Mouse (Mus musculus): Measurements from ENCODE around the gene Vps25.
A peak's percentile ranks its signal among the peaks of the same experiment; 100 is the strongest.

The Vps25 gene

DNA sequence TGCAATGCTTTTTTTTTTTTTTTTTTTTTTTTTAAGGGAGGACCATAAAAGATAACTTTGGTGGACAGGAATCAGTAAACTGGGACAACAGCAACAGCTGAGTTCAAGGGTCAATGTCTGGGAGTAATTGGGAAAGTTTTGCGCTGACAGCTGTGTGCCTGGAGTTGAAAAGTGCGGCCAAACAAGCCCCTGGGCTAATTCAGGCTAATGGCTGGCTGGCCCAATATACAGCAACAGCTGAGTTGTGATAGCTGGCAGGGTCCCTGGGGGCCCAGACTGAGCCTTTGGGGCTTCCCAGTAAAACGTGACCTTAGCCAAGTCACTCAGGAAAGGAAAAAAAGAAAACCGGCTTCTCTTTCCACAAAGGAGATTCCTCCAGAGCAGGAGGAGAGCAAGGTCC is 8.4 kb upstream of the Vps25 start:
- DNase-seq (ENCODE audit: low spot score in 2 of 2), result no peak

DNA sequence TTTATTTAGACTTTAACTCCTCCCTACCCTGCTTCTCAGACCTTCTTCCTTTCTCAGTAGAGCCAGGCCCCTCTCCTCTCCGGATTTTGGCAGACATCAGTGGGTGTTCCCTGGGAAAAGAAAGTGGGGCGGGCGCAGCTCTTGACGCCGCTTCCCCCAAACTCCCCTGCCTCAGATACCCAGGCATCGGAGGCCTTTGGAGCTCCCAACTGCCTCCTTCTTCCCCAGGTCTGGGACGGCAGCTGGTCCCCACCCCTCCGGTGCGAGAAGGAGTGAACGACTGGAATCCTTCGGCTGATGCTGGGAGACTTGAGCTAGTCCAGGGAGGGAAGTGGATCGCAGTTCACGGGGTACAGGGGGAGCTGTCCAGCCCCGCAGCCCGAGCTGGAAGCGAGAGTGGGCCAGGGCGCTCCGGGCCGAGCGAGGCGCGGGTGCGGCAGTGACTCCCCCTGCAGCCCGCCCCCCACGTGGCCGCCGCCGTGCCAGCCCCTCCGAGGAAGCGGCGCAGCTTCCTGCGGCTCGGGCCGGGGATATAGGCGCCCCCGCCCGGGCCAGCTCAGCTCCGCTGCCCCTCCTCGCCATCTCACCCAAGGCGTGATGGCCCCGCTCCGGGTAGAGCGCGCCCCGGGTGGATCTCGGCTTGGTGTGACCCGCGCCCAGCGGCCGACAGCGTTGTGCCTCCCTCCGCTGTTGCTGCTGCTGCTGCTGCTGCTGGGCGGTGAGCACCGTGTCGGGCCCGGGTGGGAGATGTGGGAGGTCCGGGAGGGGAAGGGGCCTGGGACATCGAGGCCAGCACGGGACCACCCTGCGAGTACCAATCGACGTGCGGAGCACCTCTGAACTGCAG is 7.4 kb upstream of the Vps25 start, which contains the start of gene Ramp2:
Ramp2 (plus strand) TSS at position 174 of the 847 bp plus-strand sequence.
- peak in 1 of 2 experiments; percentile 44 for DNase-seq (ENCODE audit: low spot score in 2 of 2)

DNA sequence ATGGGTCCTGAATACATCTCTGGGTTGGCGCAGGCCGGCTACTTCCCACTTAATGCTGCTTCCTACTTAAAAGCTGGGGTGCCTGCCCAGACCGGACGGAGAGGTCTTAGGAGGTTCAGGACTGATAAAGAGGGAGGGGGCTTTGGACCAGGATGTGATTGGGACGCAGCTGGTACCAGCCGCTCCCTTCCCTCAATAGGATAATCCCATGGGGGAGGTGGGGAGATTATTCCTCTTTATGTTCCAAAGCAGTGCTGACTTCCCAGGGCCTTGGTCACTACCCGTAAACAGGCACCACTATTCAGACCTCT is 6.8 kb upstream of the Vps25 start:
- DNase-seq (ENCODE audit: low spot score in 2 of 2), result no peak

DNA sequence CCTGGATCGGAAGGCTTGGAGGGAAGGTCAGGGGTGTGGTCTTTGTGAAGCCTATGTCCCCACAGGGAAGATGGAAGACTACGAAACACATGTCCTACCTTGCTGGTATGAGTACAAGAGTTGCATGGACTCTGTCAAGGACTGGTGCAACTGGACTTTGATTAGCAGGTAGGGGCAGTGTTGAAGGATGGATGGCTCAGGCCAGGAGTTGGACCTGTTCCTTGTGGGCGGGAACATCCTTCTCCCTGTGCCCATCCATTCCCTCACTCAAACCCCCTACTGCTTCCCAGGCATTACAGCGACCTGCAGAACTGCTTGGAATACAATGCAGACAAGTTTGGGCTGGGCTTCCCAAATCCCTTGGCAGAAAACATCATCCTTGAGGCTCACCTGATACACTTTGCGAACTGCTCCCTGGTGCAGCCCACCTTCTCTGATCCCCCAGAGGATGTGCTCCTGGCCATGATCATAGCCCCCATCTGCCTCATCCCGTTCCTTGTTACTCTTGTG is 5.9 kb upstream of the Vps25 start:
- no peak for DNase-seq (ENCODE audit: low spot score in 2 of 2)

DNA sequence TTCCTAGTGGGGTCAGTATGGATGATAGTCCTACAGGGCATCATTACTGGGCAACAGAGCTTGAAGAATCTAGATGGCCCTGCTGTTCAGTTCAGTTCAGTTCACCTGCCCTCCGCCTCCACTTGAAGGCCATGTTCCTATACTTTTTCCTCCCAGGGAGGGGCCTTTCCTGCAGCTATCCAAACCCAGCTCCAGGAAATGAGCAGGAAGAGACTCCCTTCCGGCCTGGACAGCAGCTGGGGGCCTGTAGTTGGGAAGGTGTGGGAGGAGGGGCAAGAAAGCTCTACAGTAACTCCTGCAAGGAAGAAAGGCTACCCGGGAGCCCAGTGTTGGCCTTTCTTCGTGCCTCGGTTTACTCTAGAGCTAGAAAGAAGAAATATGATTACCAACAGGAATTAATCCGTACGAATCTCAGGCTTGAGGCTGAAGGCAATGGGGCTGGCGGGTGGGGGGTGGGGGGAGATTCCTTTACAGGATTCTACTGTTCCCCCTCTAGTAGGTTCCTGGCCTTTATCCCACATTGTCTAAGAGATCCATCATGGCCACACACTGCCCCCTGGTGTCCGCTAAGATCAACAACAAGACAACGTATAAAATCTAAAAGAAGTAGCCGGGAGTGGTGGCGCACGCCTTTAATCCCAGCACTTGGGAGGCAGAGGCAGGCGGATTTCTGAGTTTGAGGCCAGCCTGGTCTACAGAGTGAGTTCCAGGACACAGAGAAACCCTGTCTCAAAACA is 5.1 kb upstream of the Vps25 start:
- DNase-seq (ENCODE audit: low spot score in 2 of 2), result peak; percentile 50 to 77

DNA sequence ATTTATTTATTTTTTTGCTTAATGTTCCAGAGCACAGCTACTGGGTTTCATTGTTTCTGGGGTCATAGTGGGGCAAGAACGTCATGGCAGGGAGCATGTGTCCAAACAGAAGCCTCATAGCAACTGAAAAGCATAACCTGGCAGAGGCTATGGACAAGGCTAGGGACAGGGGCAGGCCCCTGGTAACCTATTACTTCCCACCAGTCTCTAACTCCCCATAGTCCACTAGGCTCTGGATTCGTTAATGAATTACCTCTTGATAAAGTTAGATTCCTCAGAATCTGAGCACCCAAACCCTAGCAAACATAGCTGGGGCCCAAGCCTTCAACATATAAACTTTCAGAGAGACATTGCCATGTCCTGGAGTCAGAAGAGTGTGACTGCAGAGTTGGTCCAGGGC is 2.5 kb upstream of the Vps25 start:
- no peak for DNase-seq (ENCODE audit: low spot score in 2 of 2)

DNA sequence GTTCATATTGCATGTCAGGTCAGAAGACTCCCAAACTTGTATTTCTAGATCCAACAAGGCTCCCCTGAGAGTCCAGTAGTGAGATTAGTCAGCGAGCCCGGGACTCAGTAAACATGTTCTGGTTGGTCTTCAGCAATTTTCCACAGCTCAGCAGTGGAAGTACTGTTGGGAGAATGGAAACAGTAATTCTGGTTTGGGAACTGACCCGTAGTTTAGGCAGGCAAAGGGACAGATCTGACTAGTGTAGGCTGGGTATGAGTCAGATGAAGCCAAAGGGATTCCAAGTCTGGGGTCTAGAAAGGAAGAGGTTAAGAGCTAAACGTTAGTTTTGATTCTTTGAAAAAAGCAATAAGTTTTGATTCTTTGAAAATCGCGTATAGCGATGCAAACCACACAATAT is 566 bp upstream of the Vps25 start:
- DNase-seq (ENCODE audit: low spot score in 2 of 2), result no peak

DNA sequence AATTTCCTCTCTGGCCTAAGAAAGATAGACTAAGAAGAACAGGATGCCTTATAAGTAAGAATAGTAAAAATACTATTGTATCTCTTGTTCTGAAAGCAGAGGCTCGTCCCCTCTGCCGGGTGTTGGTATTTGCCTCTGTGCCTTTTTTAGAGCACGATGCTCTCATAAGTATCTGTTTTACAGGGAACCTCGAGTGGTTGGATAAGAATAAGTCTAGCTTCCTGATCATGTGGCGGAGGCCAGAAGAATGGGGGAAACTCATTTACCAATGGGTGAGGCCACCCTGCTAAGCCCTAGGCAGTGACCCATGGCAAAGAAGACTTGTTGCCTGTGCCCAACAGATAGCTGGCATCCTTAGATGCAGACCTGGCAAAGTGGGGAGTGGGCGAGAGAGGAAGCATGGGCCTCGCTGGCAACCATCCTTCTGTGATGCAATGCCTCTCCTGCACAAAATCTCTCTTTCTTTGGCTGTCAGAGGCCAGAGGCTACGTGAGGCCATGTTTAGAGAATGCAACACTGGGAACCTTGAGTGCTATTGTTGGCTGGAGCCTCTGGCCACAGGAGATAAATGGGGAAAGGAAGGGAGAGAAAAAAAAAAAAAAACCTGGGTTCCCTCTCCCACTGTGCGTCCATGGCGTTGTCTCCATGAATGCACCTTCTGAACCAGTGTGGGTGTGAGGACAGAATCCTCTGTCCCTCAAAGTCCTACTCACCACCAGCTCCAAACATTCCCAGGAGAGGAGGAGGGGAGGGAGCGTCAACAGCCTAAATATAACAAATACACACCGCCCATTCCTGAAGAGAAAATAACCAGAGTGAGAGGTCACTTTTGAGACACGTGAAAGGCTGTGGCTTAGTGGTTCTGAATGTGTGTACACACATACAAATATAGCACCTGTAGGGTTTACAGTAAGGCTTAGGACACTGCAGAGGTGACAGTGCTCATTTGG is 2.6 kb downstream of the Vps25 start:
- DNase-seq (ENCODE audit: low spot score in 2 of 2), result no peak

DNA sequence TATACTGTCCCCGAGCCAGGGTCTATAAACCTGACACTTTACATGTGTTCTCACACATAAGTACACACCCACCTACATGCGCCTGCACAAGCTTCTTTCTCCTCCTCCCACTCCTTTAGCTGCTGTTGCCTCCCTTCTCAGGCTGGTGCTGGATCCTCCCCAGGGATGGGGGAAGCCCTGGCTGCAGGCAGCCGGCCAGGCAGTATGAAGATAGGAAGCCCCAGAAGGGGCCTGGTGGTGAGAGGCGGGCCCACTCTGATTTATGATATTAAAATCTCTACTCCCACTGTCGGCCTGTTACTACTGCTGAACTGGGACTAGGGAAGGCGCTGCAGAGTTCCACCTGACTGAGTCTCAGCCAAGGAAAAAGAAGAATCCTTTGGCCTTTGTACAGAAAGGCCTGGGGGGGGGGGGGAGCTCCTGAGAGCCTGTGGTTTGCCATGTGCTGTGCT is 5.8 kb downstream of the Vps25 start:
- DNase-seq (ENCODE audit: low spot score in 2 of 2), result peak; percentile 37 to 38

DNA sequence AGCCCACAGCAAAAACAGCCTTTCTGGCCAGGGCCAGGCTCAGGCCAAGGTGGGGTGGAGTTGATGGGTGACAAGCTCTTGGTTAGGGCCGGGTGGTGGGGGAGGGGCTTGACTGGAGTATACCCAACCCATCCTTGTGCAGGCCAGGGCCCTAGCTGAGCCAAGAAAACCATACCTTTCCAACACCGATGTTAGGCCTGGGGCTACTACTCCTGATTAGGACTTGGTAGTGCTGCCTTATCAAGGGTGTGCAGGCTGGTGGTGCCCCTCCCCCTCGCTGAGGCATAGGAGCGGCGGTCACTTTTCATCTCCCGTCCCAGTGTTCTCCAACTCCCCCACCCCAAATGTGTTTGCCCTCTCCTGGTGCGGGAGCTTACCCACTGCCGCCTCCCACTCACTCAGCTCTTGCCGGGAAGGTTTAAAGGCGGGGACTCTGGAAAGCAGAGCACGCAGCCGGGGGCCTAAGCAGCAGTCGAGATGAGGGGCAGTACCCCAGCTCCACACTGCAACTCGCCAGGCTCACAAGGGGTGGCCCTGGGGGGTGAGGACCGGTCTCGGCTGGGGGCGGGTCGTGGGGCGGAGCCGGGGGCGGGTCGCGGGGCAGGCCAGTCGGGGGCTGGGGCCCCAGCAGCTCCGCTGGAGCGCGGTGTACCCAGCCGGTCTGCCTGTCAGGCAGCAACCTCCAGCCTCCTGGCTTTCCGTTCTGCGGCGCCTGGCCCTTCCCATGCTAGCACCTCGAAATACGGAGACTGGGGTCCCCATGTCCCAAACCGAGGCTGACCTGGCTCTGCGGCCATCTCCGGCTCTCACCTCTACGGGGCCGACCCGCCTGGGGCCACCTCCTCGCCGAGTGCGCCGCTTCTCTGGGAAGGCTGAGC is 6.7 kb downstream of the Vps25 start, which contains the start of gene Wnk4:
Wnk4 (plus strand) TSS at position 620 of the 878 bp plus-strand sequence.
- peak; percentile 67 to 83 for DNase-seq (ENCODE audit: low spot score in 2 of 2)

DNA sequence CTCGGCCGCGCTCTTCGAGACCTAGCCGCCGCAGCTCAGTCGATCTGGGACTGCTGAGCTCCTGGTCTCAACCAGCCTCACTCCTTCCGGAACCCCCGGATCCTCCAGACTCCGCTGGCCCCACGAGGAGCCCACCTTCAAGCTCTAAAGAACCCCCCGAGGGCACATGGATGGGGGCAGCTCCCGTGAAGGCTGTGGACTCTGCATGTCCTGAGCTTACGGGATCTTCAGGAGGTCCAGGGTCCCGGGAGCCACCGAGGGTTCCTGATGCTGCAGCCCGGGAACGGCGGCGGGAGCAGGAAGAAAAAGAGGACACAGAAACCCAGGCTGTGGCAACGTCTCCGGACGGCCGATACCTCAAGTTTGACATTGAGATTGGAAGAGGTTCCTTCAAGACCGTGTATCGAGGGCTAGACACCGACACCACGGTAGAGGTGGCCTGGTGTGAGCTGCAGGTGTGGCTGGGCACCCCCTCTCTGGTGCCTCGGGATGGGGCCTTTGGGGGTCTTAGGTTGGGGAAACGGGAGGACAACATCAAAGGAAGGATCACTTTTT is 7.4 kb downstream of the Vps25 start:
- peak; percentile 48 to 78 for DNase-seq (ENCODE audit: low spot score in 2 of 2)

DNA sequence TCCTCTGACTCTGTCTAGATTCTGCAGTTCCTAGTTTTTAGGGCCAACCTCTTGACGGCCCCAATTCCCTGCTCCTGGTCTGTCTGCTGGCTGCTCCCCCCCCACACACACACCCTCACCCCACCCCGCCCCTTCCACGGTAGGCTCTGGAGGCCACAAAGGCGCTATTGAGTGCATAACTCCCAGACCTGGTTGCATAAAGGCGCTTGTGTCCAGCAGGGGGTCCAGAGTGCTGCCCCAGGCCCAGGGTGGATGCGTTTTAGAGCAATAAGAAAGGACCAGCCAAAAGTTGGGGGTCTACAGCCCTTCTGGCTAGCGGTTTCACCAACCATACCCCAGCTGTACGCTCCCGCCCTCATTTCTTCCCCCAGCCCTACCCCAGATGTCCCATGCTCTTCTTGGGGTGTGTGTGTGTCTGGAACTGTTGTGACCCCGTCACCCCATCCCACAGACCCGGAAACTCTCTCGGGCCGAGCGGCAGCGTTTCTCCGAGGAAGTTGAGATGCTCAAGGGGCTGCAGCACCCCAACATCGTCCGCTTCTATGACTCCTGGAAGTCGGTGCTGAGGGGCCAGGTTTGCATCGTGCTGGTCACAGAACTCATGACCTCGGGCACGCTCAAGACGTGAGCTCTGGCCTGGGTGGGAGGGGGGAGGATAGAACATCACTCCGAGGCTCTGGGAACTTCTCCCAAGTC is 8.9 kb downstream of the Vps25 start:
- DNase-seq (ENCODE audit: low spot score in 2 of 2), result no peak

DNA sequence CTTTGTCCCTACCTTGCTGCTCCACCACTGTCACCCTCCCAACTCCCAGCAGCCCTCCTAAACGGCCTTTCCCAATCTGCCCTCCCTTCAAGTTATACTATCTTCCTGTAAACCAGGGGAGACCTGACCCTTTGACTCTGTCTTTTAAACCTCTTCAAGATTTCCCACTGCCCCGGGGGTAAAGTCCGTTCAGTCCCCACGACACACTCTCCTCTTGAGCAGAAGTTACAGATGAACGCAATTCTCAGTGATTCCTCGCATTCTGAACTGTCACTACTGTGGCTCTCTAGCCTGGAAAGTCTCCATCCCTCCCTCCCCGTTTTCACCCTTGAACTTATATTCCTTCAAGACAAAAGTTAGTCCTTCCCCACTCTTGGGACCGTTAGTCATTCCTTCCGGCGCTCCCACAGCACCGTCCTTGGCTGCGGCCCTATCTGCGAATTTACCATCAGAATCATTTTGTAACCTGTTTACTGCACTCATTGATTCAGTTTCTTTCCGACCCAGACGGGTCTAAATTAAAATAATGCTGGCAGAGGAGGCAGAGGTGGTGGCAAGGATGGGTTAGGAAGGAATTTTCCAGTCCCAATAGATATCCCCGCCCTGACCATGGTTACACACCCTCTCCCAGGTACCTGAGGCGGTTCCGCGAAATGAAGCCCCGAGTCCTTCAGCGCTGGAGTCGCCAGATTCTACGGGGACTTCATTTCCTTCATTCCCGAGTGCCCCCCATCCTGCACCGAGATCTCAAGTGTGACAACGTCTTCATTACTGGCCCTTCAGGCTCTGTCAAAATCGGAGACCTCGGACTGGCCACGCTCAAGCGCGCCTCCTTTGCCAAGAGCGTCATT is 9.9 kb downstream of the Vps25 start:
- DNase-seq (ENCODE audit: low spot score in 2 of 2), result no peak

DNA sequence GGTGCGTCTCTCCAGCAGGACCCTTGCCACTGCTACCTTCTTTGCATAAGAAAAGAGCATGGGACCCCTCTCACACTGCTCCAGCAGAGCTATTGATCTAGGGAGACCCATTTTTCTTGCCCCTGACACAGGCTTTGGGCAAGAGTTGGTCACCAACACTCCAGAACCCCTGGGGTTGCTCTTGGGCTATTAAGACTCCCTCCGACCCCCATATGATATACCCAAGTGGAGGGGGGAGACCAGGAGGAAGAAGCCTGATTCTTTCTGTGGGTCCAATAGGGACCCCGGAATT is 10.4 kb downstream of the Vps25 start:
- DNase-seq (ENCODE audit: low spot score in 2 of 2), result no peak

DNA sequence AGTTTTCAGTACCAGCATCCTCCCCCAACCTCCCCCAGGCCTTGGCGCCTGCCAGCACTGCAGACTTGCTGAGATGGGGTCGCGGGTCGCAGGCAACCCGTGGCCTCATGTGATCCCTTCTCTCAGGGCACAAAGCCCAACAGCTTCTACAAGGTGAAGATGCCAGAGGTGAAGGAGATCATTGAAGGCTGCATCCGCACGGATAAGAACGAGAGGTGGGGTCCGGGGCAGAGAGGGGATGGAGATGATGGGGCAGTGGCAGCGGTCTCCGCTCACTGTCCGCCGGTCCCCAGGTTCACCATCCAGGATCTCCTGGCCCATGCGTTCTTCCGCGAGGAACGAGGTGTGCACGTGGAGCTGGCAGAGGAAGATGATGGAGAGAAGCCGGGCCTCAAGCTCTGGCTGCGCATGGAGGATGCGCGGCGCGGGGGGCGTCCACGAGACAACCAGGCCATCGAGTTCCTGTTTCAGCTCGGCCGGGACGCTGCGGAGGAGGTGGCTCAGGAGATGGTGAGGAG is 11.5 kb downstream of the Vps25 start:
- DNase-seq (ENCODE audit: low spot score in 2 of 2), result peak in 1 of 2 experiments; percentile 30

DNA sequence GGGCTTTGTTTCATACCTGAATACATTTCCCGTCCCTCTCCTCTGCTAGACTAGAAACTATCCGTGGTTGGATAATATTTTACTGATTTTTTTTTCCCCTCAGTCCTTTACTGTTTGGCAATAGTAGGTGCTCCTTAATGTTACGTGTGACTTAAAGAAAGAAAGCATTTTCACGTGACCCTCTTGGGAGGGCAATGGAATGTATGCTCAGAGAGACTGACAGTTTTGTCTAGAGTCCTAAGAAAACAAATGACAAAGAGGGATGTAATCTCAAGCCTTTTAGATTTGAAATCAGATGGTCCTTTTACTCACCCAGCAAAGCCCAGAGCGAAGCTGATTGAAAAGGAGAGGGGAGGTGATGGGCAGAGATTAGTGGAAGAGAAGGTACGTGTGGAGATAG is 12.4 kb downstream of the Vps25 start:
- DNase-seq (ENCODE audit: low spot score in 2 of 2), result no peak

DNA sequence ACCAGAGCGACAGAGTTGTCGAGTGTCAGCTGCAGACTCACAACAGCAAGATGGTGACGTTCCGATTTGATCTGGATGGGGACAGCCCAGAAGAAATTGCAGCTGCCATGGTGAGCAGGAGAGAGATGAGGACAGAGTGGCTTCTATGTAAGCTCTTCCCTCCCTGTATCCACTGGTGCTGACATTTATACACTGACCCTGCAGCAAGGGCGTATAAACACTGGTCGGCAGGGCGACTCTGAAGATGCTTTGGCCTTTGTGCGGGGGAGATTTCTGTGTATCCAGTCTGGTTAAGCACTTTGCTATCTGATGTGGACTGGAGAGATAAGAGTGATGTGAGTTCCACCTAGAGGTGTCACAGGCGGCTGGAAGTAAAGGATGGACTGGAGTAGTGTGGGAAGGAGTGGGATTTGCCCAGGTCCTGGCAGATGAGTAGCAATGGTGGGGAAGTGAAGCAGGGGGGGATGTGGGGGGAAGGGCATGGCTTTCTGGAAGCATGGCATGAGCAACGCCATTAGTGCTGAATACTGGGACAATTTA is 16.1 kb downstream of the Vps25 start:
- no peak for DNase-seq (ENCODE audit: low spot score in 2 of 2)

DNA sequence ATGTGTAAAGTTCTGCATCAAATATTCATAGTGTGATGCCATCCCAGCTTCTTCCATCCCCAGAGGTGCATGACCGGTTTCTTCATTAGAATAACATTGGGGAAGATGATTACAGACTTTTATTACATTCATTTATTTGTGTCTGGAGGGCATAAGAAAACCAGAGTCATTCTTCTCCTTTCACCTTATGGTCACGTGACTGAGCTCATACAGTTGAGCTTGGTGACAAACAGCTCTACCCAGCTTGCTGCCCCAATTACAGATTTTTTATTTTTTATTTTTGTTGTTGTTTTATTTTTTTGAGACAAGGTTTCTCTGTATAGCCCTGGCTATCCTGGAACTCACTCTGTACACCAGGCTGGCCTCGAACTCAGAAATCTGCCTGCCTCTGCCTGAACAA is 18.9 kb downstream of the Vps25 start:
- no peak for DNase-seq (ENCODE audit: low spot score in 2 of 2)

DNA sequence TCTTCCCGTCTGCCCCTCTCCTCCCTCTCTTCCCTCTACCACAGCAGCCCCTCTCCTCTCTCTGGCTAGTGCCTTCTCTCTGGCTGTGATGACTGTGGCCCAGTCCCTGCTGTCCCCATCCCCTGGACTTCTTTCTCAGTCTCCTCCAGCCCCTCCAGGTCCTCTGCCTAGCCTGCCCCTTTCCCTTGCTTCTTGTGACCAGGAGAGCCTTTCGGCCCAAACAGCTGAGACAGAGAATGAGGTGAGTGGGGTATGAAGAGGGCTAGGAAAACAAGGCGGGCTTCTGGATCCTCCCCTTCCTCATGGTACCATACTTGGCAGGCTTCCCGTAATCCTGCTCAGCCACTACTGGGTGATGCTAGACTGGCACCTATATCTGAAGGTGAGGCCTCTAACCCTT is 21.8 kb downstream of the Vps25 start:
- no peak for DNase-seq (ENCODE audit: low spot score in 2 of 2)
